Mouse (Mus musculus) neural tube, postnatal 0 days (tissue): ENCODE data around the gene Tgm4. TPM values are rescaled to one million over a fixed set of nuclear protein-coding genes. Genes with fewer than 3 reads are reported as not detected.

Experiments used
- polyA plus RNA-seq: library from polyadenylated mRNA; unstranded; fragments of >200 nt; fragmentation: Nextera tagmentation; extraction: Ambion mirVana; gene quantifications from 2 replicates; pipeline ENCODE4 v1.2.1, GENCODE M21; 2015

Tgm4 gene
- 0.65 and 0.67 TPM in 2 replicates for polyA plus RNA-seq

DNA sequence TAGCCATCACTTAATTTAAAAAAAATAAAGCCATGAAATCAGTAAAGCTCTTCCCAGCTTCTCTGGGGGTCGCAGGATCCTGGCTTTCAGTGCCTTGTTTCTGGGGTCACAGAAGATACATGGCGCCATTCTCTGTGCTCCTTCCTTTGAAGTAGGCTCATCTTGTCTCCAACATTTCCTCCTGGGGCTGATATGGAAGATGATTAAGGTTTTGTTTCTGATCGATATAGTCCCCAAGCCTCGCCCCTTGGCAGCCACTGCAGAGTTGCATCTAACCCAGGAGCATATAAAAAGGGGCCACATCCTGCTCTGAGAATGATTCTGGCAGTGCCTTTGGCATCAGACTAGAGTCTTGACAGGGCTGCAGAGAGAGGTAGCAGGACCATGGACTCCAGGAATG, at the start of gene Tgm4:
Tgm4 (plus strand) TSS at position 301 of the 400 bp plus-strand sequence.

GRCm38 (mm10) chr9:123020995-123021631, 13.4 kb upstream of the Tgm4 start, which contains the start of gene Tmem42:
Gene Tmem42, plus strand, starts transcription at chr9:123021326.

GRCm38 (mm10) chr9:123112805-123113521, 78.4 kb downstream of the Tgm4 start, which contains the start of the genes Zdhhc3 and Exosc7:
Gene Zdhhc3, minus strand, starts transcription at chr9:123113205.
Gene Exosc7, plus strand, starts transcription at chr9:123113215.

Other genes with a start within 250 kb of the Tgm4 start
- gene Tcaim, start 229.2 kb upstream of the Tgm4 start, polyA plus RNA-seq = 8.4 and 11.4 TPM in 2 replicates
- gene Gm35549, start 190.7 kb upstream of the Tgm4 start, polyA plus RNA-seq = 0.56 TPM in 1 of 2 replicates, not detected in the other
- 46.2 and 54.1 TPM in 2 replicates for gene Zfp445, start 168.7 kb upstream of the Tgm4 start, polyA plus RNA-seq
- gene Zkscan7, start 149.0 kb upstream of the Tgm4 start, polyA plus RNA-seq = 1.6 and 2.0 TPM in 2 replicates
- 11.3 and 12.9 TPM in 2 replicates for gene Zfp105, start 111.7 kb upstream of the Tgm4 start, polyA plus RNA-seq
- gene 1110059G10Rik, start 83.7 kb upstream of the Tgm4 start, polyA plus RNA-seq = 28.7 and 30.1 TPM in 2 replicates
- gene Kif15, start 83.7 kb upstream of the Tgm4 start, polyA plus RNA-seq = 5.4 and 5.5 TPM in 2 replicates
- gene Tmem42, start 13.4 kb upstream of the Tgm4 start, polyA plus RNA-seq = 36.6 and 38.3 TPM in 2 replicates
- 82.0 and 82.7 TPM in 2 replicates for gene Zdhhc3, start 78.5 kb downstream of the Tgm4 start, polyA plus RNA-seq
- 65.5 and 69.0 TPM in 2 replicates for gene Exosc7, start 78.5 kb downstream of the Tgm4 start, polyA plus RNA-seq
- gene Clec3b, start 116.2 kb downstream of the Tgm4 start, polyA plus RNA-seq = 10.6 and 10.8 TPM in 2 replicates
- gene Cdcp1, start 181.3 kb downstream of the Tgm4 start, polyA plus RNA-seq = 0.15 and 0.17 TPM in 2 replicates
- 53.6 and 72.9 TPM in 2 replicates for gene Tmem158, start 226.0 kb downstream of the Tgm4 start, polyA plus RNA-seq